Mouse (Mus musculus): ENCODE results near the gene ccdc198.
A peak's percentile ranks its signal among the peaks of the same experiment; 100 is the strongest.
"Not testable (repeated sequence)": the region's sequence is repeated elsewhere in the genome, so short reads cannot be mapped to it uniquely, and the experiment has no call there.

ccdc198 gene

GRCm38 (mm10) chr14:49245126-49245714, at the start of gene ccdc198:
TSS of gene ccdc198 (minus strand) at chr14:49245474.
- no peak for DNase-seq (ENCODE audit: low spot score)

GRCm38 (mm10) chr14:49293802-49294449, 48.7 kb upstream of the ccdc198 start:
- DNase-seq (ENCODE audit: low spot score): peak; percentile 72

- no peak for DNase-seq (ENCODE audit: low spot score)
Measured at GRCm38 (mm10) chr14:49290029-49290745, 44.9 kb upstream of the ccdc198 start.

- DNase-seq (ENCODE audit: low spot score): no peak
Measured at GRCm38 (mm10) chr14:49283784-49284655, 38.7 kb upstream of the ccdc198 start.

- DNase-seq (ENCODE audit: low spot score): no peak
Measured at GRCm38 (mm10) chr14:49278880-49279279, 33.6 kb upstream of the ccdc198 start.

GRCm38 (mm10) chr14:49278479-49278878, 33.2 kb upstream of the ccdc198 start:
- not testable (repeated sequence) for DNase-seq (ENCODE audit: low spot score)

GRCm38 (mm10) chr14:49277642-49278041, 32.4 kb upstream of the ccdc198 start:
- DNase-seq (ENCODE audit: low spot score): no peak

GRCm38 (mm10) chr14:49275376-49275775, 30.1 kb upstream of the ccdc198 start:
- DNase-seq (ENCODE audit: low spot score): no peak

- no peak for DNase-seq (ENCODE audit: low spot score)
Measured at GRCm38 (mm10) chr14:49265286-49266002, 20.2 kb upstream of the ccdc198 start.

- DNase-seq (ENCODE audit: low spot score): no peak
Measured at GRCm38 (mm10) chr14:49241522-49241921, 3.8 kb downstream of the ccdc198 start.

GRCm38 (mm10) chr14:49238206-49238605, 7.1 kb downstream of the ccdc198 start:
- peak; percentile 79 for DNase-seq (ENCODE audit: low spot score)

GRCm38 (mm10) chr14:49234788-49235515, 10.3 kb downstream of the ccdc198 start:
- DNase-seq (ENCODE audit: low spot score): peak; percentile 82

GRCm38 (mm10) chr14:49231845-49232244, 13.4 kb downstream of the ccdc198 start:
- DNase-seq (ENCODE audit: low spot score): no peak

- no peak for DNase-seq (ENCODE audit: low spot score)
Measured at GRCm38 (mm10) chr14:49226986-49227385, 18.3 kb downstream of the ccdc198 start.

GRCm38 (mm10) chr14:49226471-49226870, 18.8 kb downstream of the ccdc198 start:
- no peak for DNase-seq (ENCODE audit: low spot score)

- DNase-seq (ENCODE audit: low spot score): no peak
Measured at GRCm38 (mm10) chr14:49221771-49222170, 23.5 kb downstream of the ccdc198 start.

GRCm38 (mm10) chr14:49219466-49220022, 25.7 kb downstream of the ccdc198 start:
- not testable (repeated sequence) for DNase-seq (ENCODE audit: low spot score)

- no peak for DNase-seq (ENCODE audit: low spot score)
Measured at GRCm38 (mm10) chr14:49218677-49219076, 26.6 kb downstream of the ccdc198 start.

- not testable (repeated sequence) for DNase-seq (ENCODE audit: low spot score)
Measured at GRCm38 (mm10) chr14:49210215-49210614, 35.1 kb downstream of the ccdc198 start.

- no peak for DNase-seq (ENCODE audit: low spot score)
Measured at GRCm38 (mm10) chr14:49201073-49201778, 44.0 kb downstream of the ccdc198 start.
